Mouse (Mus musculus): ENCODE data around the gene Mup10. TPM values are rescaled to one million over a fixed set of nuclear protein-coding genes. Genes with fewer than 3 reads are reported as not detected.

The Mup10 gene
- total RNA-seq (2023) = not detected

DNA sequence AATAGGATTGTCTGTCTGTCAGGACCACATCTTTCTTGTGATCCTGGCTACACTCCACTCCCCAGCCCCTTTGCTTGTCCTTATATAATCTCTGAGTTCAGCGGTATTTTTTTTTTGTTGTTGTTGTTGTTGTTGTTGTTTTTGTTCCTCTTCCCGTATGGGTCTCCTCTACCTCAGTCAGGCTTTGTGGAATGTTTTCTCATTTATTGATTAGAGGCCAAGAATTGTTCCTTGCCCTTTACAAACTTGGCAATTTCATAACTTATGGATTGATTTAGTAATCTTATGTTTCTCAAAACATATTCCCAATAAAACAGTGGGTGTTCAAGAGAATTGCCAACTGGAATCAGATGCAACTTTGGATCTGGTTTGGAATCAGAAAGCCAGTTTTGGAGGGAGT, at the start of gene Mup10:
Gene Mup10 (minus strand): TSS at position 101 of the 400 bp plus-strand sequence.

Other genes starting within 250 kb of the Mup10 start
- not detected for gene Mup9, start 160.2 kb downstream of the Mup10 start, total RNA-seq (2023)
- gene Mup1, start 80.2 kb downstream of the Mup10 start, total RNA-seq (2023) = not detected
- not detected for gene Mup11, start 80.2 kb upstream of the Mup10 start, total RNA-seq (2023)
- not detected for gene Mup12, start 159.1 kb upstream of the Mup10 start, total RNA-seq (2023)
- not detected for gene Mup22, start 239.3 kb upstream of the Mup10 start, total RNA-seq (2023)